In genomic region chr10:52309196-52309595, GRCm38 (mm10) we compare ENCODE assay signal across 11 mouse cellular contexts. TPM values are rescaled to one million over a fixed set of nuclear protein-coding genes. Genes with fewer than 3 reads are reported as not detected.
A peak's percentile ranks its signal among the peaks of the same experiment; 100 is the strongest.
DNase-seq lines count a peak whose midpoint lies in the region; ATAC-seq and TF ChIP-seq lines count a peak whose summit lies in the region.
"Had no signal": no experiment of that assay in that cellular context is flagged by ENCODE, and none has a peak within 500 bp of the region (broad histone marks: within the 10 kb centered on the region; RNA-seq: fewer than 3 reads in every experiment).

No protein-coding gene starts in this region.

- H3K4me2 ChIP-seq in heart, embryonic 14.5 days (ENCODE audit: low read length), result no peak overlapping the region
- no peak overlapping the region for H3K4me2 ChIP-seq in kidney, postnatal 0 days (ENCODE audit: low read length)
- no peak overlapping the region for H3K4me2 ChIP-seq in midbrain, embryonic 15.5 days
- H3K4me2 ChIP-seq: limb, embryonic 15.5 days; neural tube, embryonic 13.5 days had no signal

- peak; percentile 20 for DNase-seq in gastrocnemius, adult 18-20 months (ENCODE audit: low spot score)
- no peak for DNase-seq in gastrocnemius, postnatal 36 days
- peak; percentile 80 for DNase-seq in kidney, postnatal 0 days (ENCODE audit: low spot score)
- peak; percentile 63 for DNase-seq in lung, postnatal 25 days (ENCODE audit: low spot score)
- no peak for DNase-seq in urinary bladder, postnatal 4 days (ENCODE audit: low spot score in 2 of 2)
- DNase-seq in urinary bladder, postnatal 14 days (ENCODE audit: low spot score), result no peak
- DNase-seq: cerebellum, adult 11 months had no signal

- H3K36me3 ChIP-seq in heart, embryonic 14.5 days (ENCODE audit: control insufficient read depth, insufficient read depth, low read length), result 0 out of 2 replicates have a peak, but pooled peaks cover 4% of the 10 kb centered on the region
- H3K36me3 ChIP-seq in kidney, postnatal 0 days (ENCODE audit: insufficient read depth, low read length), result peaks cover 18% of the 10 kb centered on the region; the same call in 1 of the 2 replicates
- H3K36me3 ChIP-seq in midbrain, embryonic 15.5 days (replicated peaks), result no peaks in the 10 kb centered on the region

- no peaks in the 10 kb centered on the region for H3K9me3 ChIP-seq in heart, embryonic 14.5 days (ENCODE audit: control insufficient read depth, low read length)
- H3K9me3 ChIP-seq in kidney, postnatal 0 days (replicated peaks; ENCODE audit: low read length), result no peaks in the 10 kb centered on the region
- no peaks in the 10 kb centered on the region for H3K9me3 ChIP-seq in midbrain, embryonic 15.5 days
- H3K9me3 ChIP-seq: limb, embryonic 15.5 days; neural tube, embryonic 13.5 days had no signal

- no peaks in the 10 kb centered on the region for H3K27me3 ChIP-seq in heart, embryonic 14.5 days (ENCODE audit: control insufficient read depth, insufficient read depth, low read length)
- no peaks in the 10 kb centered on the region for H3K27me3 ChIP-seq in kidney, postnatal 0 days (ENCODE audit: insufficient read depth, low read length)
- H3K27me3 ChIP-seq in midbrain, embryonic 15.5 days (replicated peaks), result no peaks in the 10 kb centered on the region
- H3K27me3 ChIP-seq: limb, embryonic 15.5 days; neural tube, embryonic 13.5 days had no signal

- 0 out of 4 replicates have a peak overlapping the region, but pooled peaks of 1 of the 2 experiments have one; percentile 37 for H3K27ac ChIP-seq in heart, embryonic 14.5 days (replicated peaks in 1 of 2; ENCODE audit: control insufficient read depth in 1 of 2, insufficient read depth in 1 of 2, low read depth in 2 of 2, low read length in 2 of 2)
- H3K27ac ChIP-seq in kidney, postnatal 0 days, result 0 out of 2 replicates have a peak overlapping the region, but pooled peaks have one; percentile 42
- no peak overlapping the region for H3K27ac ChIP-seq in midbrain, embryonic 15.5 days
- H3K27ac ChIP-seq: limb, embryonic 15.5 days; neural tube, embryonic 13.5 days had no signal

- TF ChIP-seq CTCF in kidney, postnatal 0 days (IDR thresholded peaks at IDR 0.05; ENCODE audit: low read depth), result no peak

- no peaks in the 10 kb centered on the region for H3K4me1 ChIP-seq in heart, embryonic 14.5 days (ENCODE audit: control insufficient read depth in 2 of 2, insufficient read depth in 2 of 2, low read length in 2 of 2)
- H3K4me1 ChIP-seq in kidney, postnatal 0 days (replicated peaks; ENCODE audit: insufficient read depth, low read length), result 0 out of 2 replicates have a peak, but pooled peaks cover 6% of the 10 kb centered on the region
- no peaks in the 10 kb centered on the region for H3K4me1 ChIP-seq in midbrain, embryonic 15.5 days
- H3K4me1 ChIP-seq: limb, embryonic 15.5 days; neural tube, embryonic 13.5 days had no signal

- peak; percentile 73 for ATAC-seq in heart, embryonic 14.5 days (ENCODE audit: insufficient number of reproducible peaks, insufficient read depth, low FRiP score, low read depth)
- ATAC-seq in kidney, postnatal 0 days (replicated peaks; ENCODE audit: low FRiP score, low read depth), result peak; percentile 49; the same call in 1 of the 2 replicates
- no peak for ATAC-seq in midbrain, embryonic 15.5 days (replicated peaks)

- intact Hi-C loops in gastrocnemius, postnatal 36 days (cut with DNase I), result no loop called here

- no peak overlapping the region for H3K9ac ChIP-seq in heart, embryonic 14.5 days (ENCODE audit: low read length)
- no peak overlapping the region for H3K9ac ChIP-seq in kidney, postnatal 0 days (ENCODE audit: low read depth, low read length)
- H3K9ac ChIP-seq in midbrain, embryonic 15.5 days, result no peak overlapping the region
- H3K9ac ChIP-seq: limb, embryonic 15.5 days; neural tube, embryonic 13.5 days had no signal

- 60% methylated on average over 8 of the region's 8 CpGs for WGBS in heart, embryonic 14.5 days
- 38% methylated on average over 8 of the region's 8 CpGs for WGBS in kidney, postnatal 0 days
- 86% methylated on average over 8 of the region's 8 CpGs for WGBS in midbrain, embryonic 15.5 days

- no peak overlapping the region for H3K4me3 ChIP-seq in heart, embryonic 14.5 days (ENCODE audit: control insufficient read depth in 1 of 2, insufficient read depth in 1 of 2, low read depth in 1 of 2, low read length in 2 of 2)
- H3K4me3 ChIP-seq in kidney, postnatal 0 days (replicated peaks; ENCODE audit: low read depth, low read length), result no peak overlapping the region
- no peak overlapping the region for H3K4me3 ChIP-seq in midbrain, embryonic 15.5 days
- H3K4me3 ChIP-seq: limb, embryonic 15.5 days; neural tube, embryonic 13.5 days had no signal

RNA-seq across cellular contexts. Expression of gene Gm26741, which starts 49.4 kb away (rescaled TPM):
- not detected for total RNA-seq in gastrocnemius, adult 18-20 months (2021)
- total RNA-seq in gastrocnemius, postnatal 36 days (2021), result not detected
- polyA plus RNA-seq in heart, embryonic 14.5 days (2014; fragmentation: Nextera tagmentation; extraction: Ambion mirVana), result not detected in 2 replicates
- polyA plus RNA-seq in kidney, postnatal 0 days (2015; fragmentation: Nextera tagmentation; extraction: Ambion mirVana), result not detected in 2 replicates
- polyA plus RNA-seq in midbrain, embryonic 15.5 days (2015; fragmentation: Nextera tagmentation; extraction: Ambion mirVana), result not detected in 2 replicates
- polyA plus RNA-seq: limb, embryonic 15.5 days; neural tube, embryonic 13.5 days had no signal

Comparison
In these comparisons a context has a peak if more than half of its experiments do, and no peak if none do; other contexts are left out.
1. DNase-seq: peak in gastrocnemius, adult 18-20 months (single experiment), kidney, postnatal 0 days (single experiment) and lung, postnatal 25 days (single experiment); none in gastrocnemius, postnatal 36 days (0 of 2), urinary bladder, postnatal 4 days (0 of 2) and urinary bladder, postnatal 14 days (single experiment).